Mouse (Mus musculus) small intestine, adult 2 months (tissue): ENCODE data around the gene Sobp. TPM values are rescaled to one million over a fixed set of nuclear protein-coding genes. Genes with fewer than 3 reads are reported as not detected.

Experiments
- H3K27ac ChIP-seq: fragments of 200-500 bp; 2 replicates; pipeline ENCODE4 v1.5.1; 2012; ENCODE audit warnings: low read depth, low read length, control low read depth, inconsistent platforms; ENCODE audit not compliant: insufficient read depth
- H3K27me3 ChIP-seq: fragments of 200-500 bp; 2 replicates; pipeline ENCODE4 v1.6.1; 2012; ENCODE audit warnings: mild to moderate bottlenecking, moderate library complexity, low read length, inconsistent platforms; ENCODE audit not compliant: control insufficient read depth, insufficient read depth
- H3K36me3 ChIP-seq: fragments of 200-500 bp; 2 replicates; pipeline ENCODE4 v1.6.1; 2012; ENCODE audit warnings: mild to moderate bottlenecking, low read length, control low read depth, inconsistent platforms; ENCODE audit not compliant: control insufficient read depth, insufficient read depth
- H3K4me1 ChIP-seq: fragments of 200-500 bp; 2 replicates; pipeline ENCODE4 v1.6.1; 2012; ENCODE audit warnings: low read length, inconsistent platforms, mixed read lengths; ENCODE audit not compliant: control insufficient read depth, insufficient read depth, insufficient read length
- H3K4me3 ChIP-seq: fragments of 200-500 bp; 2 replicates; pipeline ENCODE4 v1.5.1; 2012; ENCODE audit warnings: low read depth, mild to moderate bottlenecking, control low read depth, inconsistent platforms, low read length, moderate library complexity
- CTCF ChIP-seq: fragments of 200-500 bp; IDR thresholded peaks from 2 replicates; pipeline ENCODE4 v1.5.1; 2012; ENCODE audit warnings: low read depth, mild to moderate bottlenecking, control low read depth, inconsistent platforms, low read length, moderate library complexity, mixed read lengths; ENCODE audit not compliant: insufficient replicate concordance, insufficient read length; ENCODE audit errors: extremely low read depth
- POLR2A ChIP-seq: fragments of 200-500 bp; IDR thresholded peaks from 2 replicates; pipeline ENCODE4 v1.6.1; 2012; ENCODE audit warnings: low read depth, mild to moderate bottlenecking, control low read depth, inconsistent platforms, low read length, moderate library complexity
- WGBS: fragments of 180-500 bp; shearing (Covaris S2); methylation state at CpG from one replicate; pipeline ENCODE4 v1.1.7; 2018; 5-methylcytosine and 5-hydroxymethylcytosine counted together
- polyA plus RNA-seq: library from polyadenylated mRNA; depleted of rRNA; stranded (reverse); fragments of >200 nt; gene quantifications from 2 replicates; pipeline ENCODE4 v1.2.3, GENCODE M21; 2012

Sobp gene
- polyA plus RNA-seq, 1 experiment, result 0.79 TPM

DNA sequence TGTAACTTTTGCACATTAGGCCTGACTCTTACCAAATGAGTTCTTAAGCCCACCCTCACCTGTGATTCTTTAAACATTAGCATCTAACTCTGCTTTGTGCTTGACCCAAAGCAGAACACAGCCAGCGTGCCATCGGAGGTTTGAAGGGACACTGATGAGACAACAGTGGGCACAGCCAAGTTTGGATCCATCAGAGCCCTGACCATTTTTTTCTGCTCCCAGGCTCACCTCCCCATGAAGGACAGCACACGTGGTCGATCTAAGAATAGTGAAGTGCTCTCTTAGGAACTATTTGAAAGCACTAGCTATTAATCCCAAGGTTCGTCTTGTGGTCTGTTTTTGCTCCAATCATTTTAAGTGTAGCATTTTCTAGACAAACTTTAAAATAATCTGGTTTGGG lies 159.5 kb downstream of the Sobp start:
- Histone ChIP-seq H3K36me3 (no peaks in the 10 kb centered on the region), H3K27ac (no peak overlapping the region), H3K27me3 (peaks cover 5% of the 10 kb centered on the region; the same call in 1 of the 2 replicates), H3K4me3 (no peak overlapping the region), H3K4me1 (no peaks in the 10 kb centered on the region)
- TF ChIP-seq CTCF (no peak), POLR2A (no peak)
- WGBS, result 84% methylated on average over 5 of the region's 5 CpGs

DNA sequence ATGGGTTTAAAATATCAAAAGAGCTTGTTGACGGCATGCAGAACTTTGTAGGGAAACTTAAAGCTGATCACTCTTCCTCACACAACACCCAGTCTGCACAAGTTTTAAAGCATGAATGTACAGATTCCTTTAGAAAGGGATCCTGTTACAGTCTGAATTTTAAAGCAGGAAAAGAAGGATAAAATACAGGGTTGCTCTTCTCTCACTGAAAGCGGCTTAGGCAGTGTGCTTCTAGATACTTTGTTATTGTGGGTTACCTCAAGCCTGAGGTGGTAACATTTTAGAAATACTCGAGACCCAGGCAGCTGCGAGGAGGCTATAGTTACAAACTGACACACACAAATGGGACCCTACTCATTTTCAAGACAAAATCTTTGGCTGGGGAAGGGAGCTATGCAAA lies 160.0 kb downstream of the Sobp start:
- H3K4me3 ChIP-seq, result no peak overlapping the region
- 85% methylated on average over 4 of the region's 4 CpGs for WGBS
- TF ChIP-seq CTCF (no peak), POLR2A (no peak)
- H3K4me1 ChIP-seq, result no peaks in the 10 kb centered on the region
- H3K27me3 ChIP-seq, result peaks cover 5% of the 10 kb centered on the region; the same call in 1 of the 2 replicates
- H3K36me3 ChIP-seq, result no peaks in the 10 kb centered on the region
- no peak overlapping the region for H3K27ac ChIP-seq

GRCm38 (mm10) chr10:43008116-43008515 lies 166.2 kb downstream of the Sobp start:
- no peak for TF ChIP-seq CTCF
- TF ChIP-seq POLR2A, result no peak
- H3K36me3 ChIP-seq, result no peaks in the 10 kb centered on the region
- 54% methylated on average over 11 of the region's 11 CpGs for WGBS
- no peak overlapping the region for H3K27ac ChIP-seq
- H3K4me1 ChIP-seq, result no peaks in the 10 kb centered on the region
- no peak overlapping the region for H3K4me3 ChIP-seq
- H3K27me3 ChIP-seq, result peaks cover 6% of the 10 kb centered on the region; the same call in 1 of the 2 replicates

DNA sequence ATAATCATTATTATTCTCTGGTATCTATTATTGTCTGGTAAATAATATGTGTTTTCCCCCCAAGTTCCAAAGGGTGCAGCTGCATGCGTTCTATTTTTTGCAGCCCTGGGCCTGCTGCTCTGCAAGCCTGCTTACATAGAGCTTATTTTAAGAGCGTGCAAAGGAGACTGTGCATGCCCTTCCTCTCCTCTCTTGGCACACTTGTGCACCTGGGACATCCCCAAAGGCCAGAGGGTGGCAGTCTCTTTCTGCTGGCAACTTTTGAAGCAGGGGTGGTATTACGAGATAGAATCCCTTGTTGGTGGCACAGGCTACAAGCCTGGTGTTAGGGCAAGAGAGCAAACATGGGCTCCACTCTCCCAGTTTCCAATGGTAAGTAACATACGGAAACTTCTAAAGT lies 167.8 kb downstream of the Sobp start:
- no peaks in the 10 kb centered on the region for H3K4me1 ChIP-seq
- H3K36me3 ChIP-seq, result no peaks in the 10 kb centered on the region
- no peak for TF ChIP-seq CTCF
- TF ChIP-seq POLR2A, result no peak
- no peak overlapping the region for H3K27ac ChIP-seq
- WGBS, result 80% methylated on average over 4 of the region's 4 CpGs
- H3K4me3 ChIP-seq, result no peak overlapping the region
- peaks cover 16% of the 10 kb centered on the region for H3K27me3 ChIP-seq

- Histone ChIP-seq H3K4me1 (no peaks in the 10 kb centered on the region), H3K36me3 (no peaks in the 10 kb centered on the region), H3K27ac (no peak overlapping the region), H3K4me3 (no peak overlapping the region), H3K27me3 (peaks cover 16% of the 10 kb centered on the region)
- 66% methylated on average over 7 of the region's 7 CpGs for WGBS
- TF ChIP-seq CTCF (no peak), POLR2A (no peak)
These were observed 168.7 kb downstream of the Sobp start for GRCm38 (mm10) chr10:43005677-43006076.

DNA sequence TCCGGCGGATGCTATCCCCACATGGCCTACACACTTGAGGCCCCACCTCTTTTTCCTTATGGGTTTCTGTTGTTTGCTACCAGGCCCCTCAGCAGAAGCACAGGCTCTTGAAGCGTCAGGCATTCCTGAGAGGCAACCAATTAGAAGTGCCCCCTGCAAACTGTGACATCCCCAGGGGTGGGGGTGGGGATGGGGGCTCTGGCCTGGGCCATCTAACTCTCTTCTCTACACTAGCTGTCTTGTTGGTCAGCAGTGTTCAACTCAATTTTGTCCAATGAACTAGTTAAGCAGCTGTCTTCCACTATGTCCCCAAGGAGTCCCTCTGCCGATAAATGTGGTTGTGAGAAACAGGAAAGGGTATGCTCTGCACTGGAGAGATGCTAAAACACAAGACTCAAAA lies 169.3 kb downstream of the Sobp start:
- H3K36me3 ChIP-seq, result no peaks in the 10 kb centered on the region
- 92% methylated on average over 4 of the region's 4 CpGs for WGBS
- H3K4me1 ChIP-seq, result no peaks in the 10 kb centered on the region
- H3K27me3 ChIP-seq, result peaks cover 14% of the 10 kb centered on the region
- TF ChIP-seq CTCF (no peak), POLR2A (no peak)
- H3K4me3 ChIP-seq, result no peak overlapping the region
- no peak overlapping the region for H3K27ac ChIP-seq

DNA sequence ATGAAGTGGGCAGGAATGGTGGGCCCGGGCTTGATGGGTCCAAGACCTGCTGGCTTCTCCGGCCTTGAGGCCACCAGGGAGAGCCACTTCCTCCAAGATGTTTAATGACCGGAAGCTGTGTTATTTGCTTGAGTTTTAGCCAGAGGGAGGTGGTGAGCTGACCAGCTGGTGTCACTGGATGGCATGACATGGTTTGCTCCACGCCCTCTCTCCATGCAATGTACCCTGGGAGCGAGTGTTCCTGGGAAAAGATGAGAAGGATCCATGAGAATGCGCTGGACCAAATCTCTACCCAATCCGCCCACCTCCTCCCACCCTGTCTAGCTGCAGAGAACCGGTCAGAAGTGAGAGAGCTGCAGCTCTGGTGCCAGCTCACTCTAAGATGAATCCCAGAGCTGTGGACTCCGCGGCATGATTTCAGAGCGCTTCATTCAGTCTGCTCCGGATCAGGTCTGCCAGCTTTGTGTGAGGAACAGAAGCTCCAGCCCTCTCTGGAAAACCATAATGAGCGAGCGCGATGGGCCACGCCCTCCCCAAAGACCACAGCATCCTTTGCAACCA lies 170.1 kb downstream of the Sobp start:
- 86% methylated on average over 16 of the region's 16 CpGs for WGBS
- no peaks in the 10 kb centered on the region for H3K4me1 ChIP-seq
- H3K4me3 ChIP-seq, result no peak overlapping the region
- H3K27ac ChIP-seq, result no peak overlapping the region
- TF ChIP-seq POLR2A, result no peak
- no peak for TF ChIP-seq CTCF
- H3K36me3 ChIP-seq, result no peaks in the 10 kb centered on the region
- H3K27me3 ChIP-seq, result peaks cover 14% of the 10 kb centered on the region
